Mouse (Mus musculus) liver, embryonic 15.5 days (tissue): ENCODE data around the gene Retreg3. TPM values are rescaled to one million over a fixed set of nuclear protein-coding genes. Genes with fewer than 3 reads are reported as not detected.

Experiments used
- ATAC-seq: fragments of 200-750 bp; cut with Nextera tagmentation; 2 replicates; pipeline ENCODE4 v1.8.0; 2017; ENCODE audit warnings: moderate number of reproducible peaks, mild to moderate bottlenecking, moderate library complexity; ENCODE audit not compliant: insufficient read depth
- H3K27ac ChIP-seq: fragments of 300-500 bp; sonication (generic); replicated peaks from 2 replicates; pipeline ENCODE4 v1.5.1; 2015; ENCODE audit warnings: mild to moderate bottlenecking, inconsistent platforms
- H3K27me3 ChIP-seq: fragments of 300-500 bp; sonication (generic); 2 replicates; pipeline ENCODE4 v1.6.1; 2015; ENCODE audit warnings: mild to moderate bottlenecking, inconsistent platforms
- H3K36me3 ChIP-seq: fragments of 300-500 bp; sonication (generic); replicated peaks from 2 replicates; pipeline ENCODE4 v1.6.1; 2015; ENCODE audit warnings: moderate library complexity, mild to moderate bottlenecking, inconsistent platforms
- H3K4me1 ChIP-seq: fragments of 300-500 bp; sonication (generic); replicated peaks from 2 replicates; pipeline ENCODE4 v1.6.1; 2015; ENCODE audit warnings: inconsistent platforms
- H3K4me2 ChIP-seq: fragments of 300-500 bp; sonication (generic); 2 replicates; pipeline ENCODE4 v1.6.1; 2015; ENCODE audit warnings: moderate library complexity, mild to moderate bottlenecking, inconsistent platforms
- H3K4me3 ChIP-seq: fragments of 300-500 bp; sonication (generic); replicated peaks from 2 replicates; pipeline ENCODE4 v1.5.1; 2015; ENCODE audit warnings: mild to moderate bottlenecking, inconsistent platforms
- H3K9ac ChIP-seq: fragments of 300-500 bp; sonication (generic); 2 replicates; pipeline ENCODE4 v1.6.1; 2015; ENCODE audit warnings: moderate library complexity, mild to moderate bottlenecking, inconsistent platforms
- H3K9me3 ChIP-seq: fragments of 300-500 bp; sonication (generic); replicated peaks from 2 replicates; pipeline ENCODE4 v1.6.1; 2016; ENCODE audit warnings: inconsistent platforms
- WGBS: fragments of 180-500 bp; shearing (Covaris S2); methylation state at CpG from one replicate; pipeline ENCODE4 v1.1.7; 2015; ENCODE audit warnings: mixed read lengths; ENCODE audit not compliant: insufficient replicate concordance; 5-methylcytosine and 5-hydroxymethylcytosine counted together
- polyA plus RNA-seq: library from polyadenylated mRNA; unstranded; fragments of >200 nt; fragmentation: Nextera tagmentation; extraction: Ambion mirVana; gene quantifications from 2 replicates; pipeline ENCODE4 v1.2.1, GENCODE M21; 2015

The Retreg3 gene
- polyA plus RNA-seq, 1 experiment from 2014 or later = 13.6 TPM

- Histone ChIP-seq H3K9ac (no peak overlapping the region), H3K27me3 (no peaks in the 10 kb centered on the region), H3K4me3 (no peak overlapping the region), H3K27ac (no peak overlapping the region), H3K4me2 (no peak overlapping the region), H3K9me3 (no peaks in the 10 kb centered on the region), H3K36me3 (peaks cover 32% of the 10 kb centered on the region), H3K4me1 (peaks cover 26% of the 10 kb centered on the region)
- WGBS = 83% methylated on average over 4 of the region's 4 CpGs
- ATAC-seq = no peak
These were observed 8.5 kb downstream of the Retreg3 start for GRCm38 (mm10) chr11:101111178-101111577.

GRCm38 (mm10) chr11:101110708-101111107, 9.0 kb downstream of the Retreg3 start:
- Histone ChIP-seq H3K4me1 (peaks cover 21% of the 10 kb centered on the region), H3K9me3 (no peaks in the 10 kb centered on the region), H3K4me2 (no peak overlapping the region), H3K36me3 (peaks cover 32% of the 10 kb centered on the region), H3K27me3 (no peaks in the 10 kb centered on the region), H3K27ac (no peak overlapping the region), H3K4me3 (no peak overlapping the region), H3K9ac (no peak overlapping the region)
- WGBS = 53% methylated on average over 5 of the region's 5 CpGs
- ATAC-seq = no peak

DNA sequence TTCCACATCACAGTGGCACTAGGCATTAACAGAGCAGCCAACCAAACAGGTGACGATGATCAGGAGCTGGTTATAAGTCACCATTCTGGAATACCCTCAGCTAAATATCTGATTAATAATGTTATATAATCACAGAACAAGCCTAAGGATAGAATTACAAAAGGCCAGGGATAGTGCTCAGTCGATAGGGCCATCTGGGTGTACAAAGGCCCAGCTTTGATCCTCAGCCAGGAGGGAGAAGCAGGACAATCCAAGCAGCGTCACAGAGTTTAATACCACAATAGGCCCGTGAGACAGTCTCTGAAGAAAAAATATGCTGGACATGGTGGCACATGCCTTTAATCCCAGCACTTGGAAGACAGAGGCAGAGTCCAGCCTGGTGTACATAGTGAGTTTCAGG, 10.3 kb downstream of the Retreg3 start:
- Histone ChIP-seq H3K27me3 (no peaks in the 10 kb centered on the region), H3K4me3 (no peak overlapping the region), H3K4me1 (peaks cover 13% of the 10 kb centered on the region; the same call in 1 of the 2 replicates), H3K27ac (no peak overlapping the region), H3K9me3 (no peaks in the 10 kb centered on the region), H3K9ac (no peak overlapping the region), H3K4me2 (no peak overlapping the region), H3K36me3 (peaks cover 42% of the 10 kb centered on the region)
- 88% methylated on average over 4 of the region's 4 CpGs for WGBS
- ATAC-seq = no peak

- Histone ChIP-seq H3K9me3 (no peaks in the 10 kb centered on the region), H3K36me3 (peaks cover 90% of the 10 kb centered on the region), H3K4me2 (no peak overlapping the region), H3K9ac (no peak overlapping the region), H3K4me3 (no peak overlapping the region), H3K27me3 (no peaks in the 10 kb centered on the region), H3K4me1 (no peaks in the 10 kb centered on the region), H3K27ac (no peak overlapping the region)
- WGBS = 84% methylated on average over 5 of the region's 5 CpGs
- no peak for ATAC-seq
These were observed 16.7 kb downstream of the Retreg3 start for GRCm38 (mm10) chr11:101103011-101103410.

- Histone ChIP-seq H3K4me1 (peaks cover 28% of the 10 kb centered on the region), H3K4me3 (no peak overlapping the region), H3K9me3 (no peaks in the 10 kb centered on the region), H3K27me3 (no peaks in the 10 kb centered on the region), H3K4me2 (no peak overlapping the region), H3K9ac (no peak overlapping the region), H3K36me3 (peaks cover 72% of the 10 kb centered on the region), H3K27ac (no peak overlapping the region)
- no peak for ATAC-seq
- WGBS = 90% methylated on average over 8 of the region's 8 CpGs
These were observed 21.5 kb downstream of the Retreg3 start for GRCm38 (mm10) chr11:101098231-101098630.

DNA sequence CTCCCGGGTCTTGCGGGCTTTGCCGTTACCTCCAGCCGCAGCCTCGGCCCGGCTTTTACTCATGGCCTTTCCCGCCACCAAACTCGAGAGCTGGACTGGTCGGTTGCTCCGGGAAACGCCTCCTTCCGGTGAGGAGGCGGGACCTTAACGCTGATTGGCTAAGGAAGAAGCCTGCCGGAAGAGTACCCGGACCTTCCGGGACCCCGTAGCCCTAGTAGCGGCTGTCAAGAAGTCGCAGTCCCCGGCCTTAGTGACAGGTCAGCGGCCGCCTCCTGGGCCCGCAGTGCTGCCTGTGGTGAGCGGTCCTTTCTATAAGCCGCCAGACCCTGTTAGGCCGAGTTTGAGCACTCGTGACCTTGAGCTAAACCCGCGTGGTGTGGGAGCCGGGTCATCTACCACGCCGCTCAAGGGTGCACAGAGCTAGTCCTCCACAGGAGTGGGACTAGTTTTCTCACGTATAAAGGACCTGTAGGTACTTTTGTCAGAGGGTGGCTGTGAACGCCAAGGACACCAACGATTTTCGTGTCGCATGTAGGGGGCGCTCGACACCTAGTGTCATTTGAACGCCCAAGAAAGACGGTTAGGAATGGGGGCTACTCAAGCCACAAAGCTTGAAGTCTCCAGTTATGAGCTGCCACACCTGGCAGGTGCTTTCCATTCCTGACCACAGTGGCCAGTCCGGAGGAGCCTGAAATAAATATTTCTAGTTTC, 24.2 kb downstream of the Retreg3 start, which contains the start of gene Psmc3ip:
Psmc3ip (minus strand) TSS at position 123 of the 711 bp plus-strand sequence.
- H3K9me3 ChIP-seq = no peaks in the 10 kb centered on the region
- peak; percentile 97 for ATAC-seq
- H3K4me2 ChIP-seq = peak within 1 kb of the TSS; percentile 97
- under 1% methylated on average over 43 of the region's 43 CpGs for WGBS
- peak within 1 kb of the TSS; percentile 88 for H3K9ac ChIP-seq
- H3K36me3 ChIP-seq = peaks cover 72% of the 10 kb centered on the region
- H3K27ac ChIP-seq = peak within 1 kb of the TSS; percentile 96
- no peaks in the 10 kb centered on the region for H3K27me3 ChIP-seq
- peak within 1 kb of the TSS; percentile 79 for H3K4me3 ChIP-seq
- peaks cover 28% of the 10 kb centered on the region for H3K4me1 ChIP-seq

- Histone ChIP-seq H3K36me3 (peaks cover 72% of the 10 kb centered on the region), H3K9me3 (no peaks in the 10 kb centered on the region), H3K4me3 (peak overlapping the region; percentile 79), H3K27ac (peak overlapping the region; percentile 96), H3K27me3 (no peaks in the 10 kb centered on the region), H3K4me2 (peak overlapping the region; percentile 97), H3K9ac (peak overlapping the region; percentile 88), H3K4me1 (peaks cover 28% of the 10 kb centered on the region)
- ATAC-seq = 0 out of 2 replicates have a peak, but pooled peaks have one; percentile 1
- under 1% methylated on average over 18 of the region's 18 CpGs for WGBS
These were observed 24.8 kb downstream of the Retreg3 start for GRCm38 (mm10) chr11:101094930-101095313.

DNA sequence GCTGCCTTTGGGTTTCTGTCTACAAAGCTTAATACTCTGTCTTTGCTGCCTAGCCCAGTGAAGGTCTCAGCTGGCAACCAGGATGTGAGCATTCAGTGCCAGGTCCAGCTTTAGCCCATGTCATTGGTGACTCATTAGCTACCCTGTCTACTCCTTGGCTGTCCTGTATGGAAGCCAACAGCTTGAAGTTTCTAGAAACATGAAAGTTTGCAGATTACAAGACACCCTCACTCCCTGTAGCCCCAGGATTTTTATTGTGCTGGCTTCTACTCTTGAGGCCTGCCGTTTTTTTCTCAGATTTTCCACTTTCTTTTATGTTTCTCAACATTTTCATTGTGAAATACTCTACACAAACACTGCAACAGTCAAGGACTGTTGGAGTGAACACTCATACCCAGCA, 29.8 kb downstream of the Retreg3 start:
- H3K4me3 ChIP-seq = no peak overlapping the region
- ATAC-seq = no peak
- H3K27me3 ChIP-seq = no peaks in the 10 kb centered on the region
- H3K27ac ChIP-seq = no peak overlapping the region
- WGBS = 74% methylated on average over 1 of the region's 1 CpGs
- H3K9me3 ChIP-seq = no peaks in the 10 kb centered on the region
- H3K9ac ChIP-seq = no peak overlapping the region
- peaks cover 64% of the 10 kb centered on the region for H3K36me3 ChIP-seq
- H3K4me2 ChIP-seq = no peak overlapping the region
- H3K4me1 ChIP-seq = peaks cover 48% of the 10 kb centered on the region

DNA sequence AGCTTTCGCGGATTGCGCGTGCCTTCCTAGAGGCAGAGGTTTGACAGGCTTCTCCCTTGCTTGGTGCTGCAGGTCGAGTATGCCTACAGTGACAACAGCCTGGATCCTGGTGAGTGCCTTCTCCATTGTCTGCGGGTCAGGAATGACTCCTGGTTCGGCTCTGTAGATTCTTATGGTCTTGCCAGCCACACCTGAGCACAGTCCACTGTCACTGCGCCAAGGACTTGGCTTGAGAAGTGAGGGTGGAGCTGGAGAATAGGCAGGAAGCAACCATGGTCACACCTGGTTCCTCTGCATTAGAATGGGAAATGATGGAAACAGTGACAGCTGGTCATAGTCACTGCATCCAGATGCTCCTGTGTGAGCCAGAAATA, 32.0 kb downstream of the Retreg3 start:
- Histone ChIP-seq H3K9me3 (no peaks in the 10 kb centered on the region), H3K27me3 (no peaks in the 10 kb centered on the region), H3K9ac (peak overlapping the region; percentile 78), H3K36me3 (peaks cover 54% of the 10 kb centered on the region), H3K4me3 (peak overlapping the region; percentile 74), H3K4me2 (peak overlapping the region; percentile 92), H3K4me1 (peaks cover 54% of the 10 kb centered on the region), H3K27ac (peak overlapping the region; percentile 84)
- ATAC-seq = no peak
- WGBS = 11% methylated on average over 8 of the region's 8 CpGs

DNA sequence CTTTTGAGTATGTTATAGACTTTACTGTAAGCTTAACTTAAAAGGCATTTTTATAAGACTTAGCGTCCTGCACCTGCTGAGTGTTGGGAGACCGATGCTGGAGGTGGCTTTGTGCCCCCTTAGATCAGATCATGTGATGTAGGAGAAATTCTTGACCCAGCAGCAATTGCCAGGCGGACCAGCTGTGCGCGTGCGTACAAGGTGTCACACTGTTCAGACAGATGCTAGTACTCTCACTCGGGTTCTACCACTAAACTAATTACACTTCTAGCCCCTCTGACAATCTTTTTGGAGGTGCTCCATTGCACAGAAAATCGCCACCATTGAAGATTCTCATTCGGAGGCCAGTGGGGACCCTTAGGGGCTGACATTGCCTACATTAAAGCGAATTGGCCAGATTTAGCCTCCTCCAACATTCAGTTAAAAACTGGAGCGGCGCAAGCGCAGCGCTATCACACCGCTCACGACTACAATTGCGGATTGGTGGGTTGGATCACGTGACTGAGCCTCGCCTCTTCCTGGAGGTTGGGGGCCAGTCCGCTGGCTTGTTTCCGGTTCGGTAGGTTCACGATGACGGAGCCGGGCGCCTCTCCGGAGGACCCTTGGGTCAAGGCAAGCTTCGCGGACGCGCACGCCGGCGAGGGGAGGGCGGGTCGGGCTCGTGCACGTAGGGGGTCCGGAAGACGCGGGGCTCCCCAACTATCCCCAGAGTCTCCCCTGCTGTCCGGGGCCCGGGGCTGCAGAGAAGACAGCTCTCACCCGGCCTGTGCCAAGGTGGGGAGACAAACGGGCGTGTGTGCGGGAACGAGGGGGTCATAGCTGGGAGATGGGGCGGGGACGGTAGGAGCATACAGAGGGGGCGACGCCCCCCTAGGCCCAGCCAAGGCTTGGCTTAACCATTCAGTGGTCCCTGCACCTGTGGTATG, 32.7 kb downstream of the Retreg3 start, which contains the start of gene Mlx:
Mlx (plus strand) TSS at position 522 of the 926 bp plus-strand sequence.
- Histone ChIP-seq H3K27ac (peak within 1 kb of the TSS; percentile 84), H3K9ac (peak within 1 kb of the TSS; percentile 78), H3K4me3 (peak within 1 kb of the TSS; percentile 74), H3K4me2 (peak within 1 kb of the TSS; percentile 92), H3K9me3 (no peaks in the 10 kb centered on the region), H3K27me3 (no peaks in the 10 kb centered on the region), H3K4me1 (peaks cover 60% of the 10 kb centered on the region), H3K36me3 (peaks cover 48% of the 10 kb centered on the region)
- WGBS = 2% methylated on average over 52 of the region's 52 CpGs
- ATAC-seq = peak; percentile 75

GRCm38 (mm10) chr11:101086323-101086674, 33.4 kb downstream of the Retreg3 start:
- 80% methylated on average over 6 of the region's 6 CpGs for WGBS
- Histone ChIP-seq H3K4me1 (peaks cover 67% of the 10 kb centered on the region), H3K27ac (peak overlapping the region; percentile 84), H3K4me2 (peak overlapping the region; percentile 92), H3K9me3 (no peaks in the 10 kb centered on the region), H3K27me3 (peaks cover 7% of the 10 kb centered on the region), H3K9ac (peak overlapping the region; percentile 78), H3K36me3 (peaks cover 40% of the 10 kb centered on the region), H3K4me3 (peak overlapping the region; percentile 74)
- no peak for ATAC-seq
